Mouse (Mus musculus) myocyte (in vitro differentiated cells): Measurements from ENCODE around the gene Pdgfra. TPM values are rescaled to one million over a fixed set of nuclear protein-coding genes. Genes with fewer than 3 reads are reported as not detected.

ENCODE experiments used
- H3K27me3 ChIP-seq: one replicate; pipeline ENCODE4 v1.6.1; 2011; ENCODE audit not compliant: control insufficient read depth, insufficient read depth, insufficient read length
- H3K36me3 ChIP-seq: one replicate; pipeline ENCODE4 v1.6.1; 2011; ENCODE audit not compliant: control insufficient read depth, insufficient read depth
- H3K4me2 ChIP-seq: one replicate; pipeline ENCODE4 v1.6.1; 2011; ENCODE audit warnings: low read depth, control low read depth
- H3K4me3 ChIP-seq: one replicate; pipeline ENCODE4 v1.5.1; 2011; ENCODE audit warnings: mild to moderate bottlenecking, control low read depth, moderate library complexity
- H3K79me2 ChIP-seq: one replicate; pipeline ENCODE4 v1.6.1; 2011; ENCODE audit not compliant: control insufficient read depth, insufficient read depth
- H3ac ChIP-seq: one replicate; pipeline ENCODE4 v1.6.1; 2011; ENCODE audit not compliant: control insufficient read depth, insufficient read length
- CEBPB ChIP-seq: IDR thresholded peaks from 2 replicates; pipeline ENCODE4 v1.6.1; 2011; ENCODE audit warnings: mild to moderate bottlenecking, moderate library complexity; ENCODE audit not compliant: poor library complexity, insufficient read depth, severe bottlenecking
- E2F4 ChIP-seq: IDR thresholded peaks from one replicate; pipeline ENCODE4 v1.6.1; 2011; ENCODE audit warnings: mild to moderate bottlenecking, control low read depth, moderate library complexity; ENCODE audit not compliant: insufficient read depth
- MAX ChIP-seq: IDR thresholded peaks from one replicate; pipeline ENCODE4 v1.6.1; 2011; ENCODE audit warnings: low read depth, mild to moderate bottlenecking, control low read depth
- MYOD1 ChIP-seq, 3 experiments: IDR thresholded peaks; one replicate each; pipeline ENCODE4 v1.6.1; 2011; ENCODE audit warnings: control low read depth in 2 of 3, low read depth in 2 of 3, mild to moderate bottlenecking in 2 of 3, moderate library complexity in 1 of 3; ENCODE audit not compliant: insufficient read length in 2 of 3, control insufficient read depth in 1 of 3
- MYOG ChIP-seq, 3 experiments: IDR thresholded peaks; one replicate each; pipeline ENCODE4 v1.6.1; 2011; ENCODE audit warnings: control low read depth in 2 of 3, low read depth in 2 of 3, mild to moderate bottlenecking in 2 of 3; ENCODE audit not compliant: insufficient read length in 2 of 3, control insufficient read depth in 1 of 3, insufficient read depth in 1 of 3
- POLR2A ChIP-seq: IDR thresholded peaks from one replicate; pipeline ENCODE4 v1.6.1; 2011; ENCODE audit warnings: low read depth, mild to moderate bottlenecking, control low read depth, moderate library complexity; ENCODE audit not compliant: insufficient read length
- POLR2AphosphoS2 ChIP-seq: IDR thresholded peaks from one replicate; pipeline ENCODE4 v1.6.1; 2011; ENCODE audit warnings: low read depth, control low read depth; ENCODE audit not compliant: insufficient read length
- REST ChIP-seq: IDR thresholded peaks from one replicate; pipeline ENCODE4 v1.6.1; 2011; ENCODE audit warnings: mild to moderate bottlenecking, control low read depth, moderate library complexity; ENCODE audit not compliant: insufficient read depth, insufficient read length
- SRF ChIP-seq: IDR thresholded peaks from one replicate; pipeline ENCODE4 v1.6.1; 2011; ENCODE audit warnings: low read depth; ENCODE audit not compliant: control insufficient read depth, insufficient read length
- TCF12 ChIP-seq: IDR thresholded peaks from one replicate; pipeline ENCODE4 v1.6.1; 2011; ENCODE audit warnings: mild to moderate bottlenecking, control low read depth; ENCODE audit not compliant: poor library complexity, insufficient read depth, severe bottlenecking
- TCF3 ChIP-seq: IDR thresholded peaks from one replicate; pipeline ENCODE4 v1.6.1; 2011; ENCODE audit warnings: low read depth, control low read depth; ENCODE audit not compliant: insufficient read length
- USF1 ChIP-seq: IDR thresholded peaks from one replicate; pipeline ENCODE4 v1.6.1; 2011; ENCODE audit warnings: low read depth, mild to moderate bottlenecking, control low read depth, moderate library complexity
- polyA plus RNA-seq: library from polyadenylated mRNA; unstranded; fragments of >200 nt; fragmentation: generic; extraction: Trizol; gene quantifications from one replicate; pipeline ENCODE4 v1.2.1, GENCODE M21; 2012; ENCODE audit warnings: missing spikeins

The Pdgfra gene
- polyA plus RNA-seq, 1 experiment, result 1.1 TPM

- TF ChIP-seq POLR2AphosphoS2, result no peak
- no peak for TF ChIP-seq CEBPB
- TF ChIP-seq SRF, result no peak
- TF ChIP-seq REST, result no peak
- no peak for TF ChIP-seq MAX
- no peak for TF ChIP-seq TCF3
- no peak for TF ChIP-seq USF1
- no peak for TF ChIP-seq TCF12
- no peak for TF ChIP-seq POLR2A
- TF ChIP-seq MYOD1 (IDR thresholded peaks at IDR 0.05; ENCODE audit: control insufficient read depth in 1 of 3, insufficient read length in 2 of 3, low read depth in 2 of 3), result no peak
- TF ChIP-seq E2F4, result no peak
- TF ChIP-seq MYOG (IDR thresholded peaks at IDR 0.05; ENCODE audit: control insufficient read depth in 1 of 3, insufficient read depth in 1 of 3, insufficient read length in 2 of 3, low read depth in 2 of 3), result no peak
- Histone ChIP-seq H3K27me3 (no peaks in the 10 kb centered on the region), H3K79me2 (no peaks in the 10 kb centered on the region), H3K4me2 (no peak overlapping the region), H3K4me3 (no peak overlapping the region), H3K36me3 (no peaks in the 10 kb centered on the region), H3ac (no peak overlapping the region)
Measured at GRCm38 (mm10) chr5:75199698-75200365, 47.7 kb downstream of the Pdgfra start.

GRCm38 (mm10) chr5:75200366-75200724 is 48.3 kb downstream of the Pdgfra start:
- H3K79me2 ChIP-seq, result no peaks in the 10 kb centered on the region
- H3K4me2 ChIP-seq, result no peak overlapping the region

DNA sequence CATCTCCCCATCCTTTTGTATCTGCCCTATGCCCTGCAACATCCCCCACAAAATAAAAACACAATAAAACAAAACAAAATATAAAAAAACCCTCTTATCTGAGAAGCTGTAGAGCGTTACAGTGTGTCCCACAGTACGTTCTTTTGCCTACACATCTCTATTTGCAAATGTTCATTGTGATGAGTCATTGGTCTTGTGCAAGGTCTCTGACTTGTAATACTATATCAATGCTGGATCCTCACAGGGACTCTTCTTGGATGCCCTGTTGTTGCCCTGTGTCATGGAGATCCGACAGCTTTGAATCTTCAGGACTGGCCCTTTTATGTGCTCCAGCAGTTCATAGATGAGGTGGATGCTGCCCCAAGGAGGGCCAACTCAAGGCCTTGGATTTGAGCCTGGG is 55.8 kb downstream of the Pdgfra start:
- Histone ChIP-seq H3K79me2 (no peaks in the 10 kb centered on the region), H3K4me3 (no peak overlapping the region), H3K4me2 (no peak overlapping the region), H3ac (no peak overlapping the region), H3K36me3 (no peaks in the 10 kb centered on the region), H3K27me3 (peaks cover 6% of the 10 kb centered on the region)
- TF ChIP-seq USF1 (no peak), REST (no peak), MAX (no peak), E2F4 (no peak), SRF (no peak), POLR2AphosphoS2 (no peak), TCF12 (no peak), MYOD1 (IDR thresholded peaks at IDR 0.05; ENCODE audit: control insufficient read depth in 1 of 3, insufficient read length in 2 of 3, low read depth in 2 of 3) (no peak), POLR2A (no peak), TCF3 (no peak), CEBPB (no peak), MYOG (IDR thresholded peaks at IDR 0.05; ENCODE audit: control insufficient read depth in 1 of 3, insufficient read depth in 1 of 3, insufficient read length in 2 of 3, low read depth in 2 of 3) (no peak)

More at GRCm38 (mm10) chr5:75200366-75200724, 48.3 kb downstream of the Pdgfra start:
- peaks cover 2% of the 10 kb centered on the region for H3K27me3 ChIP-seq
- H3ac ChIP-seq, result no peak overlapping the region
- H3K4me3 ChIP-seq, result no peak overlapping the region
- H3K36me3 ChIP-seq, result no peaks in the 10 kb centered on the region
- TF ChIP-seq CEBPB (no peak), POLR2AphosphoS2 (no peak), USF1 (no peak), MYOD1 (IDR thresholded peaks at IDR 0.05; ENCODE audit: control insufficient read depth in 1 of 3, insufficient read length in 2 of 3, low read depth in 2 of 3) (no peak), SRF (no peak), TCF3 (no peak), MYOG (IDR thresholded peaks at IDR 0.05; ENCODE audit: control insufficient read depth in 1 of 3, insufficient read depth in 1 of 3, insufficient read length in 2 of 3, low read depth in 2 of 3) (no peak), POLR2A (no peak), MAX (no peak), TCF12 (no peak)

DNA sequence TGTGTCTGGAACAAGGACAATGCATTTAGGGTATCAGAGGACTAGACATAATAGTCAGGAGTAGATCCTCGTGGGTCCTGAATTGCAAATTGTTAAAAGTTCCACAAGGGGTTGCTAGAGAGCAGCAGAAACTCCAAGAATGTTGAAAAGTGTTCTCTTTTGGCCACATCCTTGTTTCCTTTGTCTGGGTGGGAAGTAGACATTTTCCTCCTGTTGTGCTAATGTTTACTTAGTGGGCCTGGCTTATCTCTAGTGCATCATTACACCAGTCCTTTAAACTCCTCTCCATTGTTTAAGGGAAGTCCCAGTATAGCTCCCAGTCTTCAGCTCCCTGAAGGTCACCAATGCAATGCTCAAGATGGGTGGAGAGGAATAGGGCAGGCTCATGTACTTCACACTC is 57.9 kb downstream of the Pdgfra start:
- Histone ChIP-seq H3K4me3 (no peak overlapping the region), H3K79me2 (no peaks in the 10 kb centered on the region), H3K27me3 (peaks cover 6% of the 10 kb centered on the region), H3K36me3 (no peaks in the 10 kb centered on the region), H3K4me2 (no peak overlapping the region), H3ac (no peak overlapping the region)
- TF ChIP-seq REST, result no peak
- TF ChIP-seq CEBPB, result no peak
- no peak for TF ChIP-seq SRF
- no peak for TF ChIP-seq MYOD1 (IDR thresholded peaks at IDR 0.05; ENCODE audit: control insufficient read depth in 1 of 3, insufficient read length in 2 of 3, low read depth in 2 of 3)
- TF ChIP-seq POLR2AphosphoS2, result no peak
- no peak for TF ChIP-seq MAX
- no peak for TF ChIP-seq POLR2A
- no peak for TF ChIP-seq TCF12
- TF ChIP-seq USF1, result no peak
- TF ChIP-seq TCF3, result no peak
- no peak for TF ChIP-seq MYOG (IDR thresholded peaks at IDR 0.05; ENCODE audit: control insufficient read depth in 1 of 3, insufficient read depth in 1 of 3, insufficient read length in 2 of 3, low read depth in 2 of 3)
- no peak for TF ChIP-seq E2F4
